Mouse (Mus musculus) hindbrain, embryonic 10.5 days (tissue): Measurements from ENCODE around the gene Taar8b. TPM values are rescaled to one million over a fixed set of nuclear protein-coding genes. Genes with fewer than 3 reads are reported as not detected.
"Not testable (repeated sequence)": the region's sequence is repeated elsewhere in the genome, so short reads cannot be mapped to it uniquely, and the experiment has no call there.

Experiments used
- DNase-seq: peaks from one replicate; pipeline ENCODE4 v3.0.0-alpha.2; 2017; ENCODE audit warnings: low spot score
- H3K27ac ChIP-seq: fragments of 300-500 bp; sonication (generic); 2 replicates; pipeline ENCODE4 v1.5.1; 2016; ENCODE audit warnings: mild to moderate bottlenecking, moderate library complexity
- H3K27me3 ChIP-seq: fragments of 300-500 bp; sonication (generic); 2 replicates; pipeline ENCODE4 v1.6.1; 2016; ENCODE audit warnings: mild to moderate bottlenecking; ENCODE audit not compliant: poor library complexity, insufficient read depth, severe bottlenecking
- H3K36me3 ChIP-seq: fragments of 300-500 bp; sonication (generic); 2 replicates; pipeline ENCODE4 v1.6.1; 2016; ENCODE audit warnings: mild to moderate bottlenecking, moderate library complexity
- H3K4me1 ChIP-seq: fragments of 300-500 bp; sonication (generic); replicated peaks from 2 replicates; pipeline ENCODE4 v1.6.1; 2016; ENCODE audit warnings: mild to moderate bottlenecking
- H3K4me3 ChIP-seq: fragments of 300-500 bp; sonication (generic); 2 replicates; pipeline ENCODE4 v1.5.1; 2016; ENCODE audit warnings: mild to moderate bottlenecking, moderate library complexity
- H3K9me3 ChIP-seq: fragments of 300-500 bp; sonication (generic); 2 replicates; pipeline ENCODE4 v1.6.1; 2016; ENCODE audit warnings: mild to moderate bottlenecking, moderate library complexity
- WGBS: fragments of 180-500 bp; shearing (Covaris S2); methylation state at CpG from one replicate; pipeline ENCODE4 v1.1.7; 2016; 5-methylcytosine and 5-hydroxymethylcytosine counted together
- polyA plus RNA-seq: library from polyadenylated mRNA; unstranded; fragments of >200 nt; fragmentation: Nextera tagmentation; extraction: Ambion mirVana; gene quantifications from 2 replicates; pipeline ENCODE4 v1.2.1, GENCODE M21; 2016

Gene Taar8b
- polyA plus RNA-seq, 1 experiment from 2014 or later, result not detected

DNA sequence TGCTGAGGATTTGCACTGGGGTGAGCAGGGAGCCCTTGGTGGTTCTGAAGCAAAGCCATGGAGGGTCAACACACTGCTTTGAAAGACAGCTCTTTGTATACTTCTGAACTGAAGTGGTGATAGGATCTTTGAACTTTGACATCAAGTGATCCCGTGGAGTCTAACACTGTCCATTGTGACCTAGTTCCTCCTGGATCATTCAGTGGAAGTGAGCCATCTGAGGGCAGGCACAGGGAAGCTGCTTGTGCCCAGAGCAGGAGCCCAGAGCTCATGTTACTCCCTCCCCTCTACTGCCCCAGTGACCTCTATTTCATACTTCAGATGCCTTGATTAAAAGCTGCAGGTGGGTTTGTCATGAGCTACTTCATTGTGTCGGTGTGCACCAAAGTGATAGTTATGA, 4.9 kb upstream of the Taar8b start:
- not testable (repeated sequence) for DNase-seq, H3K27ac ChIP-seq, H3K4me1 ChIP-seq, H3K4me3 ChIP-seq, H3K9me3 ChIP-seq, H3K27me3 ChIP-seq, H3K36me3 ChIP-seq
- 54% methylated on average over 2 of the region's 2 CpGs for WGBS

DNA sequence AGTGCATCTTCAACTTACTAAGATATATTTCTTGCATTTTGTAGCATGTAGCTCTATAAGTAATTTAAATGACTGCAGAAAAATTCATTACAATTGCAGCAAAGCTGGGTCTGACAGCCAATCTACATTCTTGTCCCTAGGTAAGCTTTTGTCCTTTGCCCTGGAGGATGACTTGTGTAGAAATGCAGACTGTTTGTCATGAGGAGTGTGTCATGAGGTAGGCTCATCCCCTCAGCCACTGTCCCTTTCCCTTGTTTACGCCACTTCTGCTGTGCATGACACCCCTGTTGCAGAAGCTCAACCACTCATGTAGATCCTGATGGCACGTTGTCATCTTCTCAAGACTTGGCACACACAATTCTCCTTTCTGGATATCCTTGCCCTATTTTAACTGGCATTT, 4.9 kb downstream of the Taar8b start:
- no peak overlapping the region for H3K27ac ChIP-seq

DNA sequence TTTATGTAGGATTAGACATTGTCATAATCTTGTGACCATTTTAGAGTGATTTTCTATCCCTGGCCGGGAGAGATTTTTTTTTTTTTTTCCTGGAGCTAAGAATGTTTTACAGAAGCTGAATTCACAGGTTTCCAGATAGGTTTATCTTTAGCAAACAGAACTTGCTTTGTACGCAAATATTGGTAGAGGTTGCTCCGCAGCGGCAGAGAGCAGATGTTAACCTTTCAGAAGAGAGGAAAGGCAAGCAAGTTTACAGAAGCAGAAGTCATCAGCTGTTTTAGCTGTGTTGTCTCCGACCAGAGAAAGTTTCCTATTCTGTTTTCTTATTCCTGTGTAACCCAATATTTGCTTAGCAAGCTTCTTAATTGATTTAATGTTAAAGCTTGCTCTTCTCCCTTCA, 5.5 kb downstream of the Taar8b start:
- Histone ChIP-seq H3K36me3 (no peaks in the 10 kb centered on the region), H3K27me3 (no peaks in the 10 kb centered on the region)
- WGBS, result 86% methylated on average over 5 of the region's 5 CpGs

More for the DNA sequence above, 4.9 kb downstream of the Taar8b start:
- Histone ChIP-seq H3K36me3 (no peaks in the 10 kb centered on the region), H3K27me3 (no peaks in the 10 kb centered on the region), H3K9me3 (no peaks in the 10 kb centered on the region), H3K4me1 (no peaks in the 10 kb centered on the region), H3K4me3 (no peak overlapping the region)
- no peak for DNase-seq
- 80% methylated on average over 2 of the region's 2 CpGs for WGBS

GRCm38 (mm10) chr10:24085936-24086335, 6.2 kb downstream of the Taar8b start:
- H3K36me3 ChIP-seq, result no peaks in the 10 kb centered on the region
- H3K4me3 ChIP-seq, result no peak overlapping the region
- H3K9me3 ChIP-seq, result no peaks in the 10 kb centered on the region
- DNase-seq, result no peak
- no peaks in the 10 kb centered on the region for H3K4me1 ChIP-seq
- H3K27me3 ChIP-seq, result no peaks in the 10 kb centered on the region
- WGBS, result 64% methylated on average over 5 of the region's 5 CpGs
- H3K27ac ChIP-seq, result no peak overlapping the region

More for the DNA sequence above, 5.5 kb downstream of the Taar8b start:
- Histone ChIP-seq H3K9me3 (no peaks in the 10 kb centered on the region), H3K4me1 (no peaks in the 10 kb centered on the region), H3K27ac (no peak overlapping the region), H3K4me3 (no peak overlapping the region)
- DNase-seq, result no peak

DNA sequence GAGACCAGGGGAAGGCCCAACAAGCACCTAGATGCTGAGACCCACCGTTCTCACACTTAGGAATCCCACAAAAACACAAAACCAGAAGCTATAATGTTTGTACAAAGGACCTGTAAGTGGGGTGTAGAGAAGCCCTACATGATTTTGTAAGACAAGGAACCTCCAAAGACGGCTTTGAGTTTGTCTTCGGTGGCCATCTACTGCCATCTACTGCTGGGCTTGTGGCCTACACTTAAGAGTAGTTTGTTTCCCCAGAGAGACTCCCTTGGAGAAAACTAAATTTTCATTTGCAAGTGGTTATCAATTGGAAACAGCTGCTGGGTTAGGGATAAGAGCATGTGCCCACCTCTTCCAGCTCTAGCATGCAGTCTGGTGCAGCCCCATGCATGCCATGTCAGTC, 11.9 kb downstream of the Taar8b start:
- Histone ChIP-seq H3K27ac (no peak overlapping the region), H3K36me3 (no peaks in the 10 kb centered on the region), H3K4me1 (no peaks in the 10 kb centered on the region), H3K4me3 (no peak overlapping the region), H3K9me3 (no peaks in the 10 kb centered on the region), H3K27me3 (no peaks in the 10 kb centered on the region)
- 47% methylated on average over 3 of the region's 3 CpGs for WGBS
- DNase-seq, result peak; percentile 24

DNA sequence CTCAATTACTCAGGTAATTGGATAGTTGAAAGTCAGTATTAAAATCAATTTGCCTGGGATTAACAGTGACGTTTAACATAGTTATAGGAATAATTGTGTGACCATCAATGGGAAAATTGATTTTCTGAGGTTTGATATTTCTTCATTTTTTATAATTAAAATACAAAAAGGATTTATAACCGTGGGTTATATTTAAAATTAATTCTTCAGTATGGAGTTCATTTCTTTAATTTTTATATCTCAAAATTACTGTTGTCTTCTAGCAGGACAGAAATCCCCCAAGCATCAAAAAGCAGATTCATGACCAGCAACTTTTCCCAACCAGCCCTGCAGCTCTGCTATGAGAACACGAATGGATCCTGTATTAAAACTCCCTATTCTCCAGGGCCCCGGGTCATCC, 15.9 kb downstream of the Taar8b start, which contains the start of gene Taar8a:
Gene Taar8a, plus strand, starts transcription at position 301 of the 400 bp plus-strand sequence.
- DNase-seq, H3K27me3 ChIP-seq, H3K36me3 ChIP-seq, H3K4me3 ChIP-seq, H3K4me1 ChIP-seq, H3K9me3 ChIP-seq, H3K27ac ChIP-seq: not testable (repeated sequence)
- 87% methylated on average over 2 of the region's 4 CpGs for WGBS

DNA sequence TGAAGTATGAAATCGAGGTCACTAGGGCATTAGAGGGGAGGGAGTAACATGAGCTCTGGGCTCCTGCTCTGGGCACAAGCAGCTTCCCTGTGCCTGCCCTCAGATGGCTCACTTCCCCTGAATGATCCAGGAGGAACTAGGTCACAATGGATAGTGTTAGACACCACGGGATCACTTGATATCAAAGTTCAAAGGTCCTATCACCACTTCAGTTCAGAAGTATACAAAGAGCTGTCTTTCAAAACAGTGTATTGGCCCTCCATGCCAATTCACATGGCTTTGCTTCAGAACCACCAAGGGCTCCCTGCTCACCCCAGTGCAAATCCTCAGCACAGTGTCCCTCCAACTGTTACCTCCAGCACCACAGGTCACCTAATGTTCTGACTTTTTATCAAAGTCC, 17.3 kb downstream of the Taar8b start:
- H3K27ac ChIP-seq, H3K4me3 ChIP-seq, H3K9me3 ChIP-seq, DNase-seq, H3K4me1 ChIP-seq, H3K36me3 ChIP-seq, H3K27me3 ChIP-seq: not testable (repeated sequence)
- WGBS, result 55% methylated on average over 2 of the region's 2 CpGs

GRCm38 (mm10) chr10:24058986-24059385, 33.1 kb downstream of the Taar8b start:
- 84% methylated on average over 3 of the region's 3 CpGs for WGBS
- no peak for DNase-seq
- Histone ChIP-seq H3K36me3 (no peaks in the 10 kb centered on the region), H3K9me3 (no peaks in the 10 kb centered on the region; the same call in 1 of the 2 replicates), H3K27me3 (no peaks in the 10 kb centered on the region), H3K27ac (no peak overlapping the region), H3K4me3 (no peak overlapping the region), H3K4me1 (no peaks in the 10 kb centered on the region)

- Histone ChIP-seq H3K9me3 (no peaks in the 10 kb centered on the region), H3K36me3 (no peaks in the 10 kb centered on the region), H3K27ac (no peak overlapping the region), H3K27me3 (no peaks in the 10 kb centered on the region), H3K4me3 (no peak overlapping the region), H3K4me1 (no peaks in the 10 kb centered on the region)
- WGBS, result 85% methylated on average over 5 of the region's 5 CpGs
- no peak for DNase-seq
Measured at GRCm38 (mm10) chr10:24052039-24052438, 40.1 kb downstream of the Taar8b start.

GRCm38 (mm10) chr10:24049210-24049609, 42.9 kb downstream of the Taar8b start, which contains the start of gene Taar7f:
Taar7f (plus strand) TSS chr10:24049510.
- Histone ChIP-seq H3K27ac (no peak within 1 kb of the TSS), H3K4me3 (no peak within 1 kb of the TSS), H3K9me3 (no peaks in the 10 kb centered on the region), H3K27me3 (no peaks in the 10 kb centered on the region), H3K4me1 (no peaks in the 10 kb centered on the region), H3K36me3 (no peaks in the 10 kb centered on the region)
- DNase-seq, result no peak

Other genes starting within 250 kb of the Taar8b start
- gene Vnn3, start 240.8 kb downstream of the Taar8b start, polyA plus RNA-seq, result not detected in 2 replicates
- gene Vnn1, start 197.6 kb downstream of the Taar8b start, polyA plus RNA-seq, result 3.1 and 4.6 TPM in 2 replicates
- not detected in 2 replicates for gene Taar1, start 171.9 kb downstream of the Taar8b start, polyA plus RNA-seq
- gene Taar2, start 153.7 kb downstream of the Taar8b start, polyA plus RNA-seq, result not detected in 2 replicates
- not detected in 2 replicates for gene Taar3, start 142.7 kb downstream of the Taar8b start, polyA plus RNA-seq
- not detected in 2 replicates for gene Taar4, start 131.8 kb downstream of the Taar8b start, polyA plus RNA-seq
- not detected in 2 replicates for gene Taar5, start 121.6 kb downstream of the Taar8b start, polyA plus RNA-seq
- not detected in 2 replicates for gene Taar6, start 106.6 kb downstream of the Taar8b start, polyA plus RNA-seq
- not detected in 2 replicates for gene Taar7a, start 98.8 kb downstream of the Taar8b start, polyA plus RNA-seq
- not detected in 2 replicates for gene Taar7b, start 92.4 kb downstream of the Taar8b start, polyA plus RNA-seq
- gene Taar7d, start 65.1 kb downstream of the Taar8b start, polyA plus RNA-seq, result not detected in 2 replicates
- gene Taar7e, start 54.7 kb downstream of the Taar8b start, polyA plus RNA-seq, result not detected in 2 replicates
- not detected in 2 replicates for gene Taar7f, start 42.8 kb downstream of the Taar8b start, polyA plus RNA-seq
- not detected in 2 replicates for gene Taar8a, start 15.8 kb downstream of the Taar8b start, polyA plus RNA-seq
- not detected in 2 replicates for gene Taar8c, start 9.6 kb upstream of the Taar8b start, polyA plus RNA-seq
- 0.41 TPM in 1 of 2 replicates, not detected in the other for gene Taar9, start 17.2 kb upstream of the Taar8b start, polyA plus RNA-seq
- 63.8 and 87.5 TPM in 2 replicates for gene Stx7, start 57.0 kb upstream of the Taar8b start, polyA plus RNA-seq
- gene Moxd1, start 131.2 kb upstream of the Taar8b start, polyA plus RNA-seq, result 22.0 and 22.4 TPM in 2 replicates